8 mouse cellular contexts compared by ENCODE assay signal in the genomic region with DNA sequence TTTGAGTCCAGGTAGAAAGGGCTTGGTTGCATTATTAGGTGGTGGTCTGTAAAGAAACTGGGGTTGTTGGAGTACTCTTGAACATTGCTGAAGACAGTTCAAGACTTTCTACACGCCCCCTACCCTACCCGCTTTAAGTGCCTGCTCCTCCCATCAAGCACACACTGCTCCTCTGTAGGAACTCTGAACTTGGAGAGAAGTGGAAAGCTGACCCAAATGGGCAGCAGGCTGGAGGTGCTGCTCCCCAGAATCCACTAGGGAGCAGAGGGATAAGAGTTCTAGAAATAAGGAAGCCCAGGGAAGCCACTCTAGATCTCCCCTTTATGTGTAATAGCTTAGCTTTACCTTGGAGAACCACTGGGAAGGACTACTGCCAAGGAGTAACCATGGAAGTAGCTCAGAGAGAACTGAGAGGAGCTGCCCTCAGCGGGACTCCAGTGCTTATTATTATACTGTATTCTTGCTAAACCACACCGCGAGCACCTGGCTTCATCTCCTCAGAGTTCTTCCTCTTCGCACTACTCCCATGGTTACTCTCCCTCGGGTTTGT. TPM values are rescaled to one million over a fixed set of nuclear protein-coding genes. Genes with fewer than 3 reads are reported as not detected.
DNase-seq lines count a peak whose midpoint lies in the region; ATAC-seq and TF ChIP-seq lines count a peak whose summit lies in the region.

No protein-coding gene starts in this region.

- H3K27ac ChIP-seq in left cerebral cortex, adult 2 months = peak overlapping the region; percentile 67
- no peak overlapping the region for H3K27ac ChIP-seq in forebrain, embryonic 11.5 days (ENCODE audit: low read depth, low read length)
- H3K27ac ChIP-seq in intestine, embryonic 16.5 days (ENCODE audit: low read length) = peak overlapping the region; percentile 92; the same call in 1 of the 2 replicates
- no peak overlapping the region for H3K27ac ChIP-seq in midbrain, embryonic 16.5 days (ENCODE audit: low read length)

- TF ChIP-seq CTCF in left cerebral cortex, adult 2 months (IDR thresholded peaks at IDR 0.05) = no peak

- peak overlapping the region; percentile 64 for H3K4me2 ChIP-seq in forebrain, embryonic 11.5 days (ENCODE audit: low read depth, low read length, severe bottlenecking)
- peak overlapping the region; percentile 60 for H3K4me2 ChIP-seq in intestine, embryonic 16.5 days (ENCODE audit: low read depth, low read length)
- peak overlapping the region; percentile 99 for H3K4me2 ChIP-seq in midbrain, embryonic 16.5 days (ENCODE audit: low read length)

- 13% methylated on average over 7 of the region's 7 CpGs for WGBS in forebrain, embryonic 11.5 days
- WGBS in intestine, embryonic 16.5 days = 16% methylated on average over 7 of the region's 7 CpGs
- 12% methylated on average over 7 of the region's 7 CpGs for WGBS in midbrain, embryonic 16.5 days

- no peaks in the 10 kb centered on the region for H3K36me3 ChIP-seq in forebrain, embryonic 11.5 days (ENCODE audit: control insufficient read depth, insufficient read depth, low read length)
- H3K36me3 ChIP-seq in intestine, embryonic 16.5 days (ENCODE audit: control insufficient read depth, insufficient read depth, low read length) = no peaks in the 10 kb centered on the region
- no peaks in the 10 kb centered on the region for H3K36me3 ChIP-seq in midbrain, embryonic 16.5 days (ENCODE audit: control insufficient read depth, insufficient read depth, low read length)

- H3K27me3 ChIP-seq in forebrain, embryonic 11.5 days (ENCODE audit: control insufficient read depth, insufficient read depth, low read length) = no peaks in the 10 kb centered on the region
- H3K27me3 ChIP-seq in intestine, embryonic 16.5 days (replicated peaks; ENCODE audit: control insufficient read depth, insufficient read depth, low read length) = no peaks in the 10 kb centered on the region
- H3K27me3 ChIP-seq in midbrain, embryonic 16.5 days (ENCODE audit: control insufficient read depth, insufficient read depth, low read depth, low read length) = peaks cover 7% of the 10 kb centered on the region; the same call in 1 of the 2 replicates

- no peaks in the 10 kb centered on the region for H3K9me3 ChIP-seq in forebrain, embryonic 11.5 days (ENCODE audit: control insufficient read depth, low read length)
- no peaks in the 10 kb centered on the region for H3K9me3 ChIP-seq in intestine, embryonic 16.5 days (ENCODE audit: control insufficient read depth, low read length)
- no peaks in the 10 kb centered on the region for H3K9me3 ChIP-seq in midbrain, embryonic 16.5 days (replicated peaks; ENCODE audit: control insufficient read depth, low read length, poor library complexity, severe bottlenecking)

- H3K4me1 ChIP-seq in forebrain, embryonic 11.5 days (replicated peaks; ENCODE audit: control insufficient read depth, insufficient read depth, low read length) = peaks cover 12% of the 10 kb centered on the region; the same call in 1 of the 2 replicates
- peaks cover 22% of the 10 kb centered on the region for H3K4me1 ChIP-seq in intestine, embryonic 16.5 days (ENCODE audit: control insufficient read depth, insufficient read depth, low read length)
- H3K4me1 ChIP-seq in midbrain, embryonic 16.5 days (ENCODE audit: control insufficient read depth, insufficient read depth, low read length) = peaks cover 32% of the 10 kb centered on the region

- H3K9ac ChIP-seq in forebrain, embryonic 11.5 days (ENCODE audit: low read length) = peak overlapping the region; percentile 93
- H3K9ac ChIP-seq in intestine, embryonic 16.5 days (ENCODE audit: low read depth, low read length) = peak overlapping the region; percentile 93
- peak overlapping the region; percentile 73 for H3K9ac ChIP-seq in midbrain, embryonic 16.5 days (ENCODE audit: low read depth, low read length)

- H3K4me3 ChIP-seq in left cerebral cortex, adult 2 months = peak overlapping the region; percentile 62
- H3K4me3 ChIP-seq in forebrain, embryonic 11.5 days (ENCODE audit: low read depth, low read length) = peak overlapping the region; percentile 77
- peak overlapping the region; percentile 81 for H3K4me3 ChIP-seq in intestine, embryonic 16.5 days (ENCODE audit: low read length)
- H3K4me3 ChIP-seq in midbrain, embryonic 16.5 days (ENCODE audit: low read depth, low read length) = peak overlapping the region; percentile 70

- ATAC-seq in forebrain, embryonic 11.5 days (replicated peaks; ENCODE audit: low FRiP score) = peak; percentile 40
- ATAC-seq in intestine, embryonic 16.5 days = peak; percentile 28; the same call in 1 of the 2 replicates
- ATAC-seq in midbrain, embryonic 16.5 days = no peak

- intact Hi-C loops in left cerebral cortex, adult 2 months (cut with DNase I) = loop anchor here (1.0 kb wide), 1 partner anchor 8 kb away; the partner anchor contains the start of gene Zc3h14

- DNase-seq in left cerebral cortex, adult 2 months (ENCODE audit: extremely low spot score in 1 of 2, low spot score in 2 of 2) = no peak
- no peak for DNase-seq in left cerebral cortex, adult 9 months (ENCODE audit: low spot score in 2 of 2)
- no peak for DNase-seq in forebrain, embryonic 11.5 days (ENCODE audit: low spot score)
- no peak for DNase-seq in natural killer cell, adult 2 months (ENCODE audit: low spot score in 2 of 2)
- DNase-seq in right cerebral cortex, postnatal 10 days (ENCODE audit: low spot score in 2 of 2) = no peak
- DNase-seq in urinary bladder, postnatal 36 days (ENCODE audit: low spot score in 2 of 2) = no peak

RNA-seq across cellular contexts. Expression of gene Ptpn21, which starts 0.7 kb away (rescaled TPM):
- total RNA-seq in left cerebral cortex, adult 2 months (2021) = 10 to 100 TPM in 1 of 2 experiments, 1 to 10 TPM in 1; 7.9 to 12.6 TPM
- polyA plus RNA-seq in forebrain, embryonic 11.5 days (2014; fragmentation: Nextera tagmentation; extraction: Ambion mirVana) = 12.0 and 12.8 TPM in 2 replicates
- polyA plus RNA-seq in intestine, embryonic 16.5 days (2015; fragmentation: Nextera tagmentation; extraction: Ambion mirVana) = 4.7 and 6.1 TPM in 2 replicates
- polyA plus RNA-seq in midbrain, embryonic 16.5 days (2015; fragmentation: Nextera tagmentation; extraction: Ambion mirVana) = 4.0 and 4.9 TPM in 2 replicates

RNA-seq across cellular contexts. Expression of gene Zc3h14, which starts 8.9 kb away (rescaled TPM):
- total RNA-seq in left cerebral cortex, adult 2 months (2021) = 10 to 100 TPM; 93.1 to 96.1 TPM
- polyA plus RNA-seq in forebrain, embryonic 11.5 days (2014; fragmentation: Nextera tagmentation; extraction: Ambion mirVana) = 176 and 179 TPM in 2 replicates
- 65.6 and 70.2 TPM in 2 replicates for polyA plus RNA-seq in intestine, embryonic 16.5 days (2015; fragmentation: Nextera tagmentation; extraction: Ambion mirVana)
- 103 and 109 TPM in 2 replicates for polyA plus RNA-seq in midbrain, embryonic 16.5 days (2015; fragmentation: Nextera tagmentation; extraction: Ambion mirVana)

Comparison
In these comparisons a context has a peak if more than half of its experiments do, and no peak if none do; other contexts are left out.
1. H3K27ac ChIP-seq: peak in left cerebral cortex, adult 2 months (single experiment) and intestine, embryonic 16.5 days (single experiment); none in forebrain, embryonic 11.5 days (single experiment) and midbrain, embryonic 16.5 days (single experiment).
2. Peak in every context shown above with its lines, with median percentiles within 50 percentile points of each other: H3K4me3 ChIP-seq, H3K4me2 ChIP-seq and H3K9ac ChIP-seq.